Mouse (Mus musculus): ENCODE measurements around the gene Mysm1. TPM values are rescaled to one million over a fixed set of nuclear protein-coding genes. Genes with fewer than 3 reads are reported as not detected.

Mysm1 gene
- total and polyA plus RNA-seq, 2 experiments from 2014 or later: 21.3 to 31.3 TPM

- DNase-seq: no peak
- Histone ChIP-seq H3K4me1 (ENCODE audit: insufficient read depth) (no peaks in the 10 kb centered on the region), H3K27me3 (ENCODE audit: insufficient read depth, low read length) (no peaks in the 10 kb centered on the region), H3K36me3 (ENCODE audit: insufficient read depth) (no peaks in the 10 kb centered on the region), H3K4me3 (ENCODE audit: low read depth, low read length) (no peak overlapping the region), H3K9ac (no peak overlapping the region), H3K27ac (ENCODE audit: low read depth, low read length) (no peak overlapping the region), H3K4me2 (ENCODE audit: low read depth) (no peak overlapping the region), H3K9me3 (ENCODE audit: low read length) (no peaks in the 10 kb centered on the region)
- WGBS: 56% methylated on average over 1 of the region's 1 CpGs
- TF ChIP-seq CTCF (IDR thresholded peaks at IDR 0.05; ENCODE audit: low read depth): no peak
- ATAC-seq: no peak
Observed at GRCm38 (mm10) chr4:95012706-95013105, 33.8 kb upstream of the Mysm1 start.

DNA sequence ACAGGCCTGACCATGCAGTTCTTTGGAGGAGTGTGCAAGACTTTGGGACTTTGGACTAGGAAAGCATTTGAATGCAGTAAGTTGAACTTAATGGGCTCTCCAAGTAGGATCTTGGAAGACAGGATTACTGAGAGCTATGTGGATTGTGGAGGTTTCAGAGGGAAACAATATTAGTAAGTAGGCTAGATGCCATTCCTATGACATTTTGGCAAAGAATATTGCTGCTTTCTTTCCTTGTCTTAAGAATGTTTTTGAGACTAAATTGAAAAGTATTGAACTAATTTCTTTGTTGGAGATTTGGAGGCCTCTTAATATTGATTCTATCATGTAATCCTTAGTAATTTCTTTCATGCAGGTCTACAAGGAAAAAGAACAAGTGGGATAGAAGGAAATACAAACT lies 33.4 kb upstream of the Mysm1 start:
- H3K4me1 ChIP-seq (ENCODE audit: insufficient read depth): no peaks in the 10 kb centered on the region
- H3K27ac ChIP-seq (ENCODE audit: low read depth, low read length): no peak overlapping the region
- H3K27me3 ChIP-seq (ENCODE audit: insufficient read depth, low read length): no peaks in the 10 kb centered on the region
- H3K9ac ChIP-seq: no peak overlapping the region
- H3K9me3 ChIP-seq (ENCODE audit: low read length): no peaks in the 10 kb centered on the region
- no peak overlapping the region for H3K4me3 ChIP-seq (ENCODE audit: low read depth, low read length)
- no peak for ATAC-seq
- no peak for DNase-seq
- H3K36me3 ChIP-seq (ENCODE audit: insufficient read depth): no peaks in the 10 kb centered on the region
- TF ChIP-seq CTCF (IDR thresholded peaks at IDR 0.05; ENCODE audit: low read depth): no peak
- H3K4me2 ChIP-seq (ENCODE audit: low read depth): no peak overlapping the region

GRCm38 (mm10) chr4:95008175-95009057 lies 29.5 kb upstream of the Mysm1 start:
- Histone ChIP-seq H3K9ac (no peak overlapping the region), H3K27ac (ENCODE audit: low read depth, low read length) (no peak overlapping the region), H3K4me3 (ENCODE audit: low read depth, low read length) (no peak overlapping the region), H3K36me3 (ENCODE audit: insufficient read depth) (no peaks in the 10 kb centered on the region), H3K4me1 (ENCODE audit: insufficient read depth) (no peaks in the 10 kb centered on the region), H3K9me3 (ENCODE audit: low read length) (no peaks in the 10 kb centered on the region), H3K27me3 (ENCODE audit: insufficient read depth, low read length) (no peaks in the 10 kb centered on the region), H3K4me2 (ENCODE audit: low read depth) (0 out of 2 replicates have a peak overlapping the region, but pooled peaks have one; percentile 5)
- DNase-seq: peak; percentile 90
- peak; percentile 95 for TF ChIP-seq CTCF (IDR thresholded peaks at IDR 0.05; ENCODE audit: low read depth)
- ATAC-seq: peak; percentile 87
- 41% methylated on average over 13 of the region's 13 CpGs for WGBS

DNA sequence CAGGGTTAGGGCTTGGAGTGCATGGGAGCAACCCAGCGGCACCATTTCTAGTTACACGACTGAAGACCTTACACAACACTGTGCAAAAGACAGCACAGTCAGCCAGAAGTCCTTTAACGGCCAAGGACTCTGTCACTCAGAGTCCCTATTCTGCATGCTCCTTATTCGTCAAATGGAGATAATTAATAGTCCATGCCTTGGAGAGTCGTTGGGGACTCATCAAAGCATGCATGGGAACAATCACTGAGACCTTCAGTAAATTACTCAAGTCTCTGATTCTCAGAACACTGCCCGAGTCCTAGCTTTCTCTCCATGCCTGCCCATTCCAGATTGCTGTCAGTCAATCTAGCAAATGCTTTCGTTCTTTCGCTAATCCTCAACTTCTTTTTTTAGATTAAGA lies 28.9 kb upstream of the Mysm1 start:
- ATAC-seq: peak; percentile 32
- no peak overlapping the region for H3K4me3 ChIP-seq (ENCODE audit: low read depth, low read length)
- H3K27me3 ChIP-seq (ENCODE audit: insufficient read depth, low read length): no peaks in the 10 kb centered on the region
- TF ChIP-seq CTCF (IDR thresholded peaks at IDR 0.05; ENCODE audit: low read depth): no peak
- 0 out of 2 replicates have a peak overlapping the region, but pooled peaks have one; percentile 18 for H3K9ac ChIP-seq
- no peaks in the 10 kb centered on the region for H3K4me1 ChIP-seq (ENCODE audit: insufficient read depth)
- no peaks in the 10 kb centered on the region for H3K9me3 ChIP-seq (ENCODE audit: low read length)
- 29% methylated on average over 8 of the region's 8 CpGs for WGBS
- no peaks in the 10 kb centered on the region for H3K36me3 ChIP-seq (ENCODE audit: insufficient read depth)
- 0 out of 2 replicates have a peak overlapping the region, but pooled peaks have one; percentile 5 for H3K4me2 ChIP-seq (ENCODE audit: low read depth)
- DNase-seq: no peak
- no peak overlapping the region for H3K27ac ChIP-seq (ENCODE audit: low read depth, low read length)

DNA sequence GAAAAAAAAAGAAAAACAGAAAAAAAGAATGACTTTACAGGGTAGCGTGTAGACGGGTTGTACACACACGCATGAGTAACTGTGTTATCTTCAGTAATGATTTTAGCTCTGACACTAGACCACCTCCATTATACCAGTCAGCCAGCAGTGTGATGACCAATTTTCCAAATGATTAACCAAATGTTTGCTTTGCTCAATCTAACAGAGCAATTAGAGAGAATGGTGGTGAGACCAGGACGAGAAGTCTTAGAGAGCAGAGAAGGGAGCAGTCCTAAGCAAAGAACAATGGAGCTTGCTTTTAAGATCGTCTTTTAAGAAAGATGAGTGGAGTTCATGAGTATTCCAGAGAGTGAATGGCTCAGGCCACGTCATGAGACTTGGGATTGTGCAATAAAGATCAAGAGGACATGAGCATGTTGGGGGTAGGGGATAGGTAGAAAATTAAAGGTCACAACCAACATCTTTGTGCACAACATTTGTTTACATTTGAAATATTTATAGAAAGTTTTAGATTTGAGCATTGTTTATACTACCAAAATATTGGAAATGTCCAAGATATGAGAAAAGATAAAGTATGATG lies 26.4 kb upstream of the Mysm1 start:
- no peak for TF ChIP-seq CTCF (IDR thresholded peaks at IDR 0.05; ENCODE audit: low read depth)
- ATAC-seq (no peak), DNase-seq (no peak)
- Histone ChIP-seq H3K4me3 (ENCODE audit: low read depth, low read length) (no peak overlapping the region), H3K4me2 (ENCODE audit: low read depth) (no peak overlapping the region), H3K27me3 (ENCODE audit: insufficient read depth, low read length) (no peaks in the 10 kb centered on the region), H3K9me3 (ENCODE audit: low read length) (no peaks in the 10 kb centered on the region), H3K9ac (no peak overlapping the region), H3K36me3 (ENCODE audit: insufficient read depth) (no peaks in the 10 kb centered on the region), H3K27ac (ENCODE audit: low read depth, low read length) (no peak overlapping the region), H3K4me1 (ENCODE audit: insufficient read depth) (no peaks in the 10 kb centered on the region)
- 54% methylated on average over 6 of the region's 6 CpGs for WGBS

GRCm38 (mm10) chr4:95001043-95001775 lies 22.3 kb upstream of the Mysm1 start:
- H3K9me3 ChIP-seq (ENCODE audit: low read length): no peaks in the 10 kb centered on the region
- WGBS: 58% methylated on average over 6 of the region's 6 CpGs
- H3K4me1 ChIP-seq (ENCODE audit: insufficient read depth): no peaks in the 10 kb centered on the region
- no peak for TF ChIP-seq CTCF (IDR thresholded peaks at IDR 0.05; ENCODE audit: low read depth)
- H3K27me3 ChIP-seq (ENCODE audit: insufficient read depth, low read length): no peaks in the 10 kb centered on the region
- no peak overlapping the region for H3K4me3 ChIP-seq (ENCODE audit: low read depth, low read length)
- no peak for ATAC-seq
- no peak overlapping the region for H3K9ac ChIP-seq
- no peak overlapping the region for H3K4me2 ChIP-seq (ENCODE audit: low read depth)
- H3K27ac ChIP-seq (ENCODE audit: low read depth, low read length): no peak overlapping the region
- DNase-seq: no peak
- H3K36me3 ChIP-seq (ENCODE audit: insufficient read depth): no peaks in the 10 kb centered on the region

All from forebrain, postnatal 0 days (tissue).